Mouse (Mus musculus) small intestine, adult 2 months (tissue): ENCODE measurements around the gene Cyp2d11. TPM values are rescaled to one million over a fixed set of nuclear protein-coding genes. Genes with fewer than 3 reads are reported as not detected.
A peak's percentile ranks its signal among the peaks of the same experiment; 100 is the strongest.
"Not testable (repeated sequence)": the region's sequence is repeated elsewhere in the genome, so short reads cannot be mapped to it uniquely, and the experiment has no call there.

ENCODE experiments used
- H3K27ac ChIP-seq: fragments of 200-500 bp; 2 replicates; pipeline ENCODE4 v1.5.1; 2012; ENCODE audit warnings: low read depth, low read length, control low read depth, inconsistent platforms; ENCODE audit not compliant: insufficient read depth
- H3K27me3 ChIP-seq: fragments of 200-500 bp; 2 replicates; pipeline ENCODE4 v1.6.1; 2012; ENCODE audit warnings: mild to moderate bottlenecking, moderate library complexity, low read length, inconsistent platforms; ENCODE audit not compliant: control insufficient read depth, insufficient read depth
- H3K36me3 ChIP-seq: fragments of 200-500 bp; 2 replicates; pipeline ENCODE4 v1.6.1; 2012; ENCODE audit warnings: mild to moderate bottlenecking, low read length, control low read depth, inconsistent platforms; ENCODE audit not compliant: control insufficient read depth, insufficient read depth
- H3K4me1 ChIP-seq: fragments of 200-500 bp; 2 replicates; pipeline ENCODE4 v1.6.1; 2012; ENCODE audit warnings: low read length, inconsistent platforms, mixed read lengths; ENCODE audit not compliant: control insufficient read depth, insufficient read depth, insufficient read length
- H3K4me3 ChIP-seq: fragments of 200-500 bp; 2 replicates; pipeline ENCODE4 v1.5.1; 2012; ENCODE audit warnings: low read depth, mild to moderate bottlenecking, control low read depth, inconsistent platforms, low read length, moderate library complexity
- CTCF ChIP-seq: fragments of 200-500 bp; IDR thresholded peaks from 2 replicates; pipeline ENCODE4 v1.5.1; 2012; ENCODE audit warnings: low read depth, mild to moderate bottlenecking, control low read depth, inconsistent platforms, low read length, moderate library complexity, mixed read lengths; ENCODE audit not compliant: insufficient replicate concordance, insufficient read length; ENCODE audit errors: extremely low read depth
- POLR2A ChIP-seq: fragments of 200-500 bp; IDR thresholded peaks from 2 replicates; pipeline ENCODE4 v1.6.1; 2012; ENCODE audit warnings: low read depth, mild to moderate bottlenecking, control low read depth, inconsistent platforms, low read length, moderate library complexity
- WGBS: fragments of 180-500 bp; shearing (Covaris S2); methylation state at CpG from one replicate; pipeline ENCODE4 v1.1.7; 2018; 5-methylcytosine and 5-hydroxymethylcytosine counted together
- polyA plus RNA-seq: library from polyadenylated mRNA; depleted of rRNA; stranded (reverse); fragments of >200 nt; gene quantifications from 2 replicates; pipeline ENCODE4 v1.2.3, GENCODE M21; 2012

The Cyp2d11 gene
- polyA plus RNA-seq, 1 experiment = not detected

GRCm38 (mm10) chr15:82372991-82373390, 20.8 kb downstream of the Cyp2d11 start:
- 89% methylated on average over 5 of the region's 5 CpGs for WGBS
- no peaks in the 10 kb centered on the region for H3K27me3 ChIP-seq
- H3K4me1 ChIP-seq = peaks cover 4% of the 10 kb centered on the region
- no peak overlapping the region for H3K27ac ChIP-seq
- TF ChIP-seq CTCF = no peak
- no peak for TF ChIP-seq POLR2A
- H3K4me3 ChIP-seq = no peak overlapping the region
- H3K36me3 ChIP-seq = peaks cover 4% of the 10 kb centered on the region; the same call in 1 of the 2 replicates

GRCm38 (mm10) chr15:82372446-82372845, 21.4 kb downstream of the Cyp2d11 start:
- TF ChIP-seq CTCF = no peak
- Histone ChIP-seq H3K36me3 (peaks cover 5% of the 10 kb centered on the region; the same call in 1 of the 2 replicates), H3K27ac (no peak overlapping the region), H3K4me1 (peaks cover 4% of the 10 kb centered on the region), H3K27me3 (no peaks in the 10 kb centered on the region), H3K4me3 (no peak overlapping the region)
- 86% methylated on average over 6 of the region's 6 CpGs for WGBS

GRCm38 (mm10) chr15:82368851-82369250, 25.0 kb downstream of the Cyp2d11 start:
- no peak for TF ChIP-seq POLR2A
- no peak overlapping the region for H3K27ac ChIP-seq
- H3K36me3 ChIP-seq = peaks cover 3% of the 10 kb centered on the region; the same call in 1 of the 2 replicates
- H3K27me3 ChIP-seq = no peaks in the 10 kb centered on the region
- WGBS = 80% methylated on average over 1 of the region's 1 CpGs
- peaks cover 3% of the 10 kb centered on the region; the same call in 1 of the 2 replicates for H3K4me1 ChIP-seq
- H3K4me3 ChIP-seq = no peak overlapping the region

GRCm38 (mm10) chr15:82368146-82368545, 25.7 kb downstream of the Cyp2d11 start:
- no peak for TF ChIP-seq POLR2A
- no peak for TF ChIP-seq CTCF
- Histone ChIP-seq H3K4me3 (no peak overlapping the region), H3K4me1 (peaks cover 3% of the 10 kb centered on the region; the same call in 1 of the 2 replicates), H3K36me3 (peaks cover 3% of the 10 kb centered on the region; the same call in 1 of the 2 replicates), H3K27me3 (no peaks in the 10 kb centered on the region), H3K27ac (no peak overlapping the region)
- 90% methylated on average over 4 of the region's 4 CpGs for WGBS

GRCm38 (mm10) chr15:82364561-82364960, 29.3 kb downstream of the Cyp2d11 start:
- Histone ChIP-seq H3K27ac (peak overlapping the region; percentile 80), H3K4me3 (peak overlapping the region; percentile 53), H3K4me1 (peaks cover 13% of the 10 kb centered on the region; the same call in 1 of the 2 replicates)
- not testable (repeated sequence) for H3K36me3 ChIP-seq, H3K27me3 ChIP-seq
- WGBS = 6% methylated on average over 7 of the region's 9 CpGs

GRCm38 (mm10) chr15:82363801-82364200, 30.0 kb downstream of the Cyp2d11 start:
- not testable (repeated sequence) for H3K27ac ChIP-seq, H3K4me3 ChIP-seq, H3K36me3 ChIP-seq, H3K27me3 ChIP-seq
- peaks cover 13% of the 10 kb centered on the region; the same call in 1 of the 2 replicates for H3K4me1 ChIP-seq
- WGBS = 83% methylated on average over 8 of the region's 12 CpGs

- Histone ChIP-seq H3K27ac (peak overlapping the region; percentile 99), H3K4me3 (no peak overlapping the region), H3K4me1 (peaks cover 13% of the 10 kb centered on the region; the same call in 1 of the 2 replicates), H3K27me3 (no peaks in the 10 kb centered on the region), H3K36me3 (no peaks in the 10 kb centered on the region)
- 83% methylated on average over 4 of the region's 4 CpGs for WGBS
- no peak for TF ChIP-seq CTCF
- TF ChIP-seq POLR2A = no peak
Measured at GRCm38 (mm10) chr15:82362234-82362633, 31.6 kb downstream of the Cyp2d11 start.

GRCm38 (mm10) chr15:82361459-82362018, 32.3 kb downstream of the Cyp2d11 start:
- TF ChIP-seq POLR2A (no peak), CTCF (peak; percentile 23; the same call in 1 of the 2 replicates)
- no peaks in the 10 kb centered on the region for H3K27me3 ChIP-seq
- H3K27ac ChIP-seq = peak overlapping the region; percentile 99
- H3K4me3 ChIP-seq = no peak overlapping the region
- H3K36me3 ChIP-seq = no peaks in the 10 kb centered on the region
- peaks cover 13% of the 10 kb centered on the region; the same call in 1 of the 2 replicates for H3K4me1 ChIP-seq
- WGBS = 24% methylated on average over 11 of the region's 11 CpGs
